Mouse (Mus musculus): Measurements from ENCODE around the gene Ncstn.

Ncstn gene

DNA sequence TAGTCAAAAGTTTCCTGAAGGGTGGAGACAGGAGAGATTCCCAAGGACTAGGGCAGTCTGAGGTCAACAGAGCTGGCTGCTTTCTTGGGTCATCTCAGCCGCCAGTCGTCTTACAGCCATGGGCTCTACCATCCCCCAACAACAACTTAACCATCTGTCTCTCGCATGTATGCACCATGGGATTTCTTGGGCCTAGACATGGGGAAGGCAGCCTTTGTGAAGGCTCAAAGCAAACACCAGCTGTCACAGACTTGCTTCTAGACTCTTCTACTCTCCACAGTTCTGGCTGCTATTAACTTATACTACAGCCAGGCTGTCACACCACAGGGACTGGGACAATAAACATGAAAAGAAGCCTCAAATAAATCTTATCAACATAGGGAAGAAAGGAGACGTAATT lies 11.0 kb downstream of the Ncstn start:
- DNase-seq = no peak

DNA sequence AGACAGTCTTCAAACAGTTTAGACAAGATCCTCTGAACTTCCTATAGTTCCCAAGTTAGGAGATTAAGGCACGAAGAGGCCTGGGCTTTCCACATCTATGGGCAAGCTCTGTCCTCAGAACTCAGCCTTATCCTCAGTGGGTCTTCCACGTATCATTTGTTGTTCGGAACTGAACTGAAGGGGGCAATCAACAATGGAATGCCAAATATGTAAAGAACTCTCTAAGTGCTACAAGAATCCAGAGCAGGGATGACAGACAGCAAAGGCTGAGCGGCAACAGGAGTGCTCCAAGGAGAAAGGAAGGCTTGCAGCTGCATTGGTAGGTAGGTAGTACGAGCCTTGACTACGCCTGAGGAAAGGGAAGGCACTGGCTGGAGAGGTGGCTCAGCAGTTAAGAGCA lies 12.4 kb downstream of the Ncstn start:
- no peak for DNase-seq

GRCm38 (mm10) chr1:172064613-172065141 lies 17.9 kb downstream of the Ncstn start:
- DNase-seq = no peak

DNA sequence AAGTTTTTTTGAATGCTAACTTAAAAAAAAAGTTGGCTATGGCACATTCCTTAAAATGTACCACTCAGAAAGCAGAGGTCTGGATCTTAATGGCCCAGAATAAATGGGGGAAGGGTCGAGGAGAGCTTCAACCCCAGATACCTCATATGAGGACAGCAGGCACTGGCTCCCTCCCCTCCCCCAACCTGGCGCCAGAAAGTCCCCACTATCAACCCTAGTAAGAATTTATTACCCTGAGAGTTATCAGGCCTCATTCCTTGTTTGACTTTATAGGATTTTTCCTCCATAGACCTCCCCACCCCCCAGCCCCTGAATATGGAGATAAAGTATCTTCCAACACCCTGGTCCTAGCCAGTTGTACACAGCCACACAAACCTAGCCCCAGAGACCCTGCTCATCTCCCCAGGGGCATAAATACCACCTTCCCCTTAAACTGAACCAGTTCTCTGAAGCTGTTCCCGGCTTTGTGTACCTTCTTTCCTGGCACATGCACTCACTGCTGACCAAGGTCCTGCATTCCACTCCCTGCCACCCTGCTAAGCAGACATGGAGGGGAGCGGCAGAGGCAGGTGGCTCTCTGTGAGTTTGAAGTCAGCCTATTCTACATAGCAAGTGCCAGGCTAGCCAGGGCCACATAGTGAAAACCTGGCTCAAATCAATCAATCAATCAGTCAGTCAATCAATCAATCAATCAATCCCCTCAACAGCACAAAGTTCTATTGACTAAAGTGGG lies 19.1 kb downstream of the Ncstn start:
- DNase-seq = no peak

DNA sequence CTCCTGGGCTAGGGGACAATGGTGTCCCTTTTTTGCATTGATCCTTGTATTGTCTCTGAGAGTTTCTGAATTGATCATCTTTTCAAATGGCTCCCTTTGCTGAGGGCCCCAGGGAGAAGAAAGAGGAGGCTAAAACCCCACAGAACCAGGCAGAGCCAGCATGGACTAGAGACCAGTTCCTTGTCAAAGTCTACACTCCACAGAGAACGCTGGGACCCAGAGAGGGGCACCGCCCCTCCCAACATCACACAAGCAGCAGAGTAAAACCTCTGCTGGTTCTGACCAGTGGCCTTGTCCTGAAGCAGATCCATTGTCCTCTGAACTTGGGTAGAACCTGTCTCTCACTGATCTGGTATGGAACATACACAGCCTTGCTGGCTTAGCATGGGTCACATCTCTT lies 20.5 kb downstream of the Ncstn start:
- DNase-seq = no peak

GRCm38 (mm10) chr1:172061217-172061616 lies 21.4 kb downstream of the Ncstn start:
- DNase-seq = no peak

GRCm38 (mm10) chr1:172060659-172061058 lies 21.9 kb downstream of the Ncstn start:
- DNase-seq = no peak

GRCm38 (mm10) chr1:172058874-172059273 lies 23.7 kb downstream of the Ncstn start:
- DNase-seq = no peak

DNA sequence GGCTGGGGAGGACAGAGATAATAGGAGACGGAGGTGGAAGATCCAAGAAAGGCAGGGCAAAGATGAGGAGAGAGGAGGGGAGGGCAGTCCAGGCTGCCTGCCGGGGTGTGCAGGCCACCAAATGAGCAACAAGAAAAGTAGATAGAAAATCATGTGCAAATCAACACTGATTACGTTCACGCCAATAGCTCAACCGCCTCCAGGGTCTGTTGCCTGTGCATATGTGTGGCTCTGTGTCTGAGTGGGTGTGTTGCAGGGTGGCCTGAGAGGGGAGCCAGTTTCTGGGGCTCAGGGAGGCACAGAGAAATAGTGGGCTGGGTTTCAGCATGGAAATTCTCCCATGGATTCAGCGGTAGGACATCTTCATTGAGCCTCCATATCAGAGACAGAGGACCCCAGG lies 24.3 kb downstream of the Ncstn start:
- DNase-seq = no peak

DNA sequence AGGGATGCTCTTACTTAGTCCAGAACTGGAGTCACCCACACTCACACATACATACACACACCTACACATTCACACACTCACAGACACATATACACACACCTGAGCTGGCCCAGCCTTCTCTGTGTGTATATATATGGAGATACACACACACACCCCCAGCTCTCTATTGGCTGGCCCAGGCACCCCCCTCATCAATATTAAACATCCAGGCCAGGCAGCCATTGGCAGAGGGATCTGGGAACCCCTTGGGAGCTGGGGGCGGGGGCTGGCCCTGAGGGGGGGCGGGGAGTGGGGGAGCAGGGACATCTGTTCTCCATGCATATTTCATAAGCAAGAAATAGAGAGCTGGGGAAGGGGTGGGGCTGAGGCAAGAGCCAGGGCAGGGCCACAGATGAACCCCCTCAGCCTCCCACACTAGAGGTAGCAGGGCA lies 25.1 kb downstream of the Ncstn start, which contains the start of gene Nhlh1:
Gene Nhlh1, minus strand, starts transcription at position 83 of the 431 bp plus-strand sequence.
- no peak for DNase-seq

- DNase-seq = no peak
These were observed 26.3 kb downstream of the Ncstn start for GRCm38 (mm10) chr1:172056251-172056650.

GRCm38 (mm10) chr1:172053541-172054440 lies 28.8 kb downstream of the Ncstn start:
- no peak for DNase-seq

DNA sequence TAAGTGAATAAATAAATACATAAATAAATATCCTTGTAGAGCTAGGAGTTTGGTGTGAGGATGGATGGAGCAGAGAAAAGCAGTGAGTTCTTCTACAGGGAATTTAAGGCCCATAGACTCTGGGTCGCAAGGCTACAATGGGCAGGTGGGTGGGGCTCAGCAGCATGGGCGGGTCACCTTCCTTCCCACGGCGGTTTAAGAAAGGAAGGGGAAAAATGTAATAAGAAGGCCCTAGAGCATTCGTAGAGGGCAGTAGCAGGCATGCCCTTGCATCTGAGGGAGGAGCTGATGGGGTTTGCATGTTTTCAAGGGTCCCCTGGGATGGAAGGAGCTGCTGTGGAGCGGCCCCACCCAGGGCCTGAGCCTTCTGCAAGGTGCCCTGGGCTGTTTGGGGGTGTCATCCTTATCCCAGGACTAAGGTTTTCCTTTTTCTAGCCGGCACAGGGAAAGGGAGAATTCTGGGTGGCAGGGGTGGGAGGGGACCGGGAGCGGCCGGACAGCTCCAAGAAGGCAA lies 29.8 kb downstream of the Ncstn start:
- DNase-seq = no peak

GRCm38 (mm10) chr1:172049131-172049782 lies 33.3 kb downstream of the Ncstn start:
- peak in 1 of 2 experiments; percentile 16 for DNase-seq

DNA sequence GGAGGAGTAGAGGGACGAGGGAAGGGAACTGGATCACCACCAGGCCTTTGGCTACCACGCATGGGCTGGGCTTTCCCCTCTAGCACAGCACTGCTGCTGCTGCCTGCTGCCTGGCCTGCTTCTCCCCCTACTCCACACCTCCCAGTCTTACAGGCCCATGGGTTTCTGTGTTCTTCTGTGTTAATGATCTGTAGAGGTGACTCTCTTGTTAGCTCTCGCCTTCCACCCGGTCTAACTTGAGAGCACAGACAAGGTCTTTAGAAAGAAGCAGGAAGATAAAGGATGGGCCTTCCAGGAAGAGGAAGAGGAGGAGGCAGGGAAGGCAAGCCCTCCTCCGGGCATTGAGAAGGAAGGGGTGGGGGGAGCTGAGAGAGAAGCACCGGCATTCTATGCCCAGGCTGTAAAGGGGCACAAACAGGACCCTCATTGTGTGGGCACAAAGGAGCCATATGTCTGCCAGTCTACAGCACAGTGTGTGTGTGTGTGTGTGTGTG lies 34.3 kb downstream of the Ncstn start:
- peak in 1 of 2 experiments; percentile 18 for DNase-seq

- peak; percentile 58 to 78 for DNase-seq
These were observed 35.7 kb downstream of the Ncstn start for GRCm38 (mm10) chr1:172046938-172047337.

- DNase-seq = peak in 1 of 2 experiments; percentile 12
These were observed 36.2 kb downstream of the Ncstn start for GRCm38 (mm10) chr1:172046410-172046809.

- DNase-seq = no peak
These were observed 52.7 kb downstream of the Ncstn start for GRCm38 (mm10) chr1:172029914-172030313.

GRCm38 (mm10) chr1:172028394-172029275 lies 54.0 kb downstream of the Ncstn start, which contains the start of gene Vangl2:
Gene Vangl2 (minus strand): TSS chr1:172028444.
- no peak for DNase-seq

- DNase-seq = no peak
These were observed 54.8 kb downstream of the Ncstn start for GRCm38 (mm10) chr1:172027809-172028102.

GRCm38 (mm10) chr1:172027010-172027808 lies 55.4 kb downstream of the Ncstn start:
- DNase-seq = peak; percentile 92 to 93

Data from lung, postnatal 4 days (tissue).